Mouse (Mus musculus) heart, adult 2 months (tissue): ENCODE measurements around the gene Acads.

ENCODE experiments used
- EP300 ChIP-seq: fragments of 200-500 bp; IDR thresholded peaks from 2 replicates; pipeline ENCODE4 v1.6.1; 2011; ENCODE audit warnings: low read depth, low read length, control low read depth; ENCODE audit not compliant: insufficient read depth
- POLR2A ChIP-seq: fragments of 200-500 bp; IDR thresholded peaks from 2 replicates; pipeline ENCODE4 v1.6.1; 2011; ENCODE audit warnings: mild to moderate bottlenecking, low read depth, low read length, control low read depth; ENCODE audit not compliant: insufficient read depth

GRCm38 (mm10) chr5:115127421-115128179 is 8.5 kb upstream of the Acads start:
- TF ChIP-seq POLR2A = no peak
- TF ChIP-seq EP300 = no peak
